Mouse (Mus musculus): ENCODE measurements at regions not wholly inside any gene's neighbourhood (a gene's known extent, or its start where the extent isn't known, plus 50 kb on each side); places are given as distances from the start of the nearest gene placed in this dataset.

GRCm38 (mm10) chr2:61182424-61182979 is 219.5 kb upstream of the Rbms1 start:
- no peak overlapping the region for H3K4me2 ChIP-seq (replicated peaks; ENCODE audit: low read depth, low read length)
- no peak for ATAC-seq (ENCODE audit: low FRiP score)
- H3K4me3 ChIP-seq (ENCODE audit: low read depth, low read length): no peak overlapping the region
- H3K27ac ChIP-seq (ENCODE audit: low read depth, low read length): no peak overlapping the region
- no peaks in the 10 kb centered on the region for H3K4me1 ChIP-seq (replicated peaks; ENCODE audit: control insufficient read depth, insufficient read depth, low read length)
- H3K9ac ChIP-seq (ENCODE audit: low read depth, low read length): no peak overlapping the region
- no peak for DNase-seq (ENCODE audit: low spot score)
- no peaks in the 10 kb centered on the region for H3K9me3 ChIP-seq (ENCODE audit: control insufficient read depth, low read length)
- WGBS: 59% methylated on average over 8 of the region's 8 CpGs
- no peaks in the 10 kb centered on the region for H3K36me3 ChIP-seq (ENCODE audit: control insufficient read depth, insufficient read depth, low read length)
- H3K27me3 ChIP-seq (ENCODE audit: control insufficient read depth, insufficient read depth, low read length): no peaks in the 10 kb centered on the region

DNA sequence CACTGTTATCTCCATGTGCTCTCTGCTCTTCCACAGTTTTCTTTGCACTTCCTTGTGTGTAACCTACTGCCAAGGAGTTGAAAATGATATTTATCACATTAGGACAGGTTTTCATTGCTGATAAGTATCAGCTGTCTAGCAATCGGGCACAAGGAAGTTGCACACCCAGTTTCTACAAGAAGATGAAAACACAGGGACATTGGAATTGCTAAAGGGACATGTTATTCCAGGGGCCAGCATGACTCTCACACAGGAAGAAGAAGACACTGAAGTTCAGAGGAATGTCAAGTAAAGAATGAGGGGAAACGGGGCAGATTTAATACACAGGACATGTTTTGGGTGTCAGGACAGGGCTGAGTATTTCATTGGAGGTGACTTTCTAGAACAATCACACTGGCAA is 214.8 kb upstream of the Rbms1 start:
- no peak for ATAC-seq (ENCODE audit: low FRiP score)

GRCm38 (mm10) chr2:61176807-61177206 is 213.8 kb upstream of the Rbms1 start:
- Histone ChIP-seq H3K4me3 (ENCODE audit: low read depth, low read length) (no peak overlapping the region), H3K9ac (ENCODE audit: low read depth, low read length) (no peak overlapping the region), H3K27me3 (ENCODE audit: control insufficient read depth, insufficient read depth, low read length) (no peaks in the 10 kb centered on the region), H3K4me2 (replicated peaks; ENCODE audit: low read depth, low read length) (no peak overlapping the region), H3K9me3 (ENCODE audit: control insufficient read depth, low read length) (no peaks in the 10 kb centered on the region), H3K36me3 (ENCODE audit: control insufficient read depth, insufficient read depth, low read length) (no peaks in the 10 kb centered on the region), H3K27ac (ENCODE audit: low read depth, low read length) (no peak overlapping the region), H3K4me1 (replicated peaks; ENCODE audit: control insufficient read depth, insufficient read depth, low read length) (no peaks in the 10 kb centered on the region)
- ATAC-seq (ENCODE audit: low FRiP score) (peak; percentile 75), DNase-seq (ENCODE audit: low spot score) (peak; percentile 27)
- 1% methylated on average over 2 of the region's 2 CpGs for WGBS

More for the DNA sequence above, 214.8 kb upstream of the Rbms1 start:
- no peaks in the 10 kb centered on the region for H3K27me3 ChIP-seq (ENCODE audit: control insufficient read depth, insufficient read depth, low read length)
- no peaks in the 10 kb centered on the region for H3K4me1 ChIP-seq (replicated peaks; ENCODE audit: control insufficient read depth, insufficient read depth, low read length)
- H3K9me3 ChIP-seq (ENCODE audit: control insufficient read depth, low read length): no peaks in the 10 kb centered on the region
- H3K4me2 ChIP-seq (replicated peaks; ENCODE audit: low read depth, low read length): no peak overlapping the region
- no peak overlapping the region for H3K9ac ChIP-seq (ENCODE audit: low read depth, low read length)
- no peaks in the 10 kb centered on the region for H3K36me3 ChIP-seq (ENCODE audit: control insufficient read depth, insufficient read depth, low read length)
- 80% methylated on average over 2 of the region's 2 CpGs for WGBS
- no peak for DNase-seq (ENCODE audit: low spot score)
- H3K4me3 ChIP-seq (ENCODE audit: low read depth, low read length): no peak overlapping the region
- no peak overlapping the region for H3K27ac ChIP-seq (ENCODE audit: low read depth, low read length)

GRCm38 (mm10) chr2:61173581-61173980 is 210.6 kb upstream of the Rbms1 start:
- Histone ChIP-seq H3K9ac (ENCODE audit: low read depth, low read length) (no peak overlapping the region), H3K4me2 (replicated peaks; ENCODE audit: low read depth, low read length) (no peak overlapping the region), H3K4me3 (ENCODE audit: low read depth, low read length) (no peak overlapping the region), H3K4me1 (replicated peaks; ENCODE audit: control insufficient read depth, insufficient read depth, low read length) (no peaks in the 10 kb centered on the region), H3K36me3 (ENCODE audit: control insufficient read depth, insufficient read depth, low read length) (no peaks in the 10 kb centered on the region), H3K27me3 (ENCODE audit: control insufficient read depth, insufficient read depth, low read length) (no peaks in the 10 kb centered on the region), H3K9me3 (ENCODE audit: control insufficient read depth, low read length) (no peaks in the 10 kb centered on the region), H3K27ac (ENCODE audit: low read depth, low read length) (no peak overlapping the region)
- no peak for ATAC-seq (ENCODE audit: low FRiP score)
- DNase-seq (ENCODE audit: low spot score): no peak
- 79% methylated on average over 2 of the region's 2 CpGs for WGBS

- Histone ChIP-seq H3K9me3 (ENCODE audit: control insufficient read depth, low read length) (no peaks in the 10 kb centered on the region), H3K36me3 (ENCODE audit: control insufficient read depth, insufficient read depth, low read length) (no peaks in the 10 kb centered on the region), H3K9ac (ENCODE audit: low read depth, low read length) (no peak overlapping the region), H3K4me1 (replicated peaks; ENCODE audit: control insufficient read depth, insufficient read depth, low read length) (no peaks in the 10 kb centered on the region), H3K4me2 (replicated peaks; ENCODE audit: low read depth, low read length) (no peak overlapping the region), H3K27me3 (ENCODE audit: control insufficient read depth, insufficient read depth, low read length) (no peaks in the 10 kb centered on the region), H3K27ac (ENCODE audit: low read depth, low read length) (no peak overlapping the region), H3K4me3 (ENCODE audit: low read depth, low read length) (no peak overlapping the region)
- WGBS: 77% methylated on average over 1 of the region's 1 CpGs
- no peak for ATAC-seq (ENCODE audit: low FRiP score)
- DNase-seq (ENCODE audit: low spot score): no peak
Observed at GRCm38 (mm10) chr2:61161336-61161735, 198.3 kb upstream of the Rbms1 start.

GRCm38 (mm10) chr2:61159761-61160160 is 196.8 kb upstream of the Rbms1 start:
- DNase-seq (ENCODE audit: low spot score): no peak
- H3K36me3 ChIP-seq (ENCODE audit: control insufficient read depth, insufficient read depth, low read length): no peaks in the 10 kb centered on the region
- no peaks in the 10 kb centered on the region for H3K27me3 ChIP-seq (ENCODE audit: control insufficient read depth, insufficient read depth, low read length)
- H3K4me3 ChIP-seq (ENCODE audit: low read depth, low read length): no peak overlapping the region
- no peak overlapping the region for H3K4me2 ChIP-seq (replicated peaks; ENCODE audit: low read depth, low read length)
- ATAC-seq (ENCODE audit: low FRiP score): no peak
- no peaks in the 10 kb centered on the region for H3K9me3 ChIP-seq (ENCODE audit: control insufficient read depth, low read length)
- H3K27ac ChIP-seq (ENCODE audit: low read depth, low read length): no peak overlapping the region
- no peaks in the 10 kb centered on the region for H3K4me1 ChIP-seq (replicated peaks; ENCODE audit: control insufficient read depth, insufficient read depth, low read length)
- 72% methylated on average over 3 of the region's 3 CpGs for WGBS
- no peak overlapping the region for H3K9ac ChIP-seq (ENCODE audit: low read depth, low read length)

GRCm38 (mm10) chr2:61138998-61139631 is 176.1 kb upstream of the Rbms1 start:
- H3K27me3 ChIP-seq (ENCODE audit: control insufficient read depth, insufficient read depth, low read length): no peaks in the 10 kb centered on the region
- H3K4me1 ChIP-seq (replicated peaks; ENCODE audit: control insufficient read depth, insufficient read depth, low read length): no peaks in the 10 kb centered on the region
- no peaks in the 10 kb centered on the region for H3K36me3 ChIP-seq (ENCODE audit: control insufficient read depth, insufficient read depth, low read length)
- no peak overlapping the region for H3K4me3 ChIP-seq (ENCODE audit: low read depth, low read length)
- no peaks in the 10 kb centered on the region for H3K9me3 ChIP-seq (ENCODE audit: control insufficient read depth, low read length)
- H3K9ac ChIP-seq (ENCODE audit: low read depth, low read length): no peak overlapping the region
- WGBS: 61% methylated on average over 19 of the region's 19 CpGs
- ATAC-seq (ENCODE audit: low FRiP score) (no peak), DNase-seq (ENCODE audit: low spot score) (peak; percentile 18)
- no peak overlapping the region for H3K27ac ChIP-seq (ENCODE audit: low read depth, low read length)
- no peak overlapping the region for H3K4me2 ChIP-seq (replicated peaks; ENCODE audit: low read depth, low read length)

DNA sequence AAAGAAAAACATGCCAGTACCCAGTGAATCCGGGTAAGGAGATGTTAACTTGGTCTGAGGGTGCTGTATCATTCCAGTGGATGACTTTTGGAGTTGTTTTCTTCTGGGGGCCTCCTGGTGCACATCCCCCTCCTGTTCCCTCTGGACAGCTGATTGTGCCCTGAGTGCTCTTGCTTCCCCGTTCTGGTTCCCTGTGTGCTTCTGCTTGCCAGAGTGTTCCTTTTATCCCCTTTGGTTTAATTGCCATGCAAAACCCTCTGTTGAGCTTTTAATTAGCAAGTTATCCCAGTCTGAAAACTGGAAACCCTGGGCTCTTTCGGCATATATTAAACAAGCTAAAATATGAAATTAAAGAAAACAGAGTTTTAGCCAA is 175.6 kb upstream of the Rbms1 start:
- Histone ChIP-seq H3K27ac (ENCODE audit: low read depth, low read length) (no peak overlapping the region), H3K4me2 (replicated peaks; ENCODE audit: low read depth, low read length) (no peak overlapping the region), H3K27me3 (ENCODE audit: control insufficient read depth, insufficient read depth, low read length) (no peaks in the 10 kb centered on the region), H3K4me3 (ENCODE audit: low read depth, low read length) (no peak overlapping the region), H3K9me3 (ENCODE audit: control insufficient read depth, low read length) (no peaks in the 10 kb centered on the region), H3K4me1 (replicated peaks; ENCODE audit: control insufficient read depth, insufficient read depth, low read length) (no peaks in the 10 kb centered on the region), H3K36me3 (ENCODE audit: control insufficient read depth, insufficient read depth, low read length) (no peaks in the 10 kb centered on the region), H3K9ac (ENCODE audit: low read depth, low read length) (no peak overlapping the region)
- ATAC-seq (ENCODE audit: low FRiP score) (no peak), DNase-seq (ENCODE audit: low spot score) (no peak)
- 64% methylated on average over 3 of the region's 3 CpGs for WGBS

GRCm38 (mm10) chr2:61137378-61137777 is 174.4 kb upstream of the Rbms1 start:
- H3K9ac ChIP-seq (ENCODE audit: low read depth, low read length): no peak overlapping the region
- H3K4me2 ChIP-seq (replicated peaks; ENCODE audit: low read depth, low read length): no peak overlapping the region
- no peaks in the 10 kb centered on the region for H3K27me3 ChIP-seq (ENCODE audit: control insufficient read depth, insufficient read depth, low read length)
- no peak for ATAC-seq (ENCODE audit: low FRiP score)
- H3K36me3 ChIP-seq (ENCODE audit: control insufficient read depth, insufficient read depth, low read length): no peaks in the 10 kb centered on the region
- H3K27ac ChIP-seq (ENCODE audit: low read depth, low read length): no peak overlapping the region
- no peaks in the 10 kb centered on the region for H3K9me3 ChIP-seq (ENCODE audit: control insufficient read depth, low read length)
- no peak for DNase-seq (ENCODE audit: low spot score)
- no peak overlapping the region for H3K4me3 ChIP-seq (ENCODE audit: low read depth, low read length)
- no peaks in the 10 kb centered on the region for H3K4me1 ChIP-seq (replicated peaks; ENCODE audit: control insufficient read depth, insufficient read depth, low read length)
- 69% methylated on average over 3 of the region's 3 CpGs for WGBS
